Mouse (Mus musculus): ENCODE results near the gene Bptf.

GRCm38 (mm10) chr11:107063067-107063466 lies 68.9 kb downstream of the Bptf start:
- TF ChIP-seq CTCF (IDR thresholded peaks at IDR 0.05; ENCODE audit: borderline replicate concordance, extremely low read depth, insufficient read depth, insufficient read length): no peak
- TF ChIP-seq POLR2A (IDR thresholded peaks at IDR 0.05; ENCODE audit: borderline replicate concordance, extremely low read depth, insufficient read depth, insufficient read length, poor library complexity, severe bottlenecking): no peak

Data from brain, embryonic 14.5 days (tissue).